Mouse (Mus musculus): Measurements from ENCODE around the gene Ctnnb1.

Ctnnb1 gene

GRCm38 (mm10) chr9:120960611-120961010, 31.6 kb downstream of the Ctnnb1 start:
- DNase-seq (ENCODE audit: extremely low spot score, low read depth, low spot score) = no peak

- DNase-seq (ENCODE audit: extremely low spot score, low read depth, low spot score) = no peak
Observed at GRCm38 (mm10) chr9:120961466-120961865, 32.5 kb downstream of the Ctnnb1 start.

DNA sequence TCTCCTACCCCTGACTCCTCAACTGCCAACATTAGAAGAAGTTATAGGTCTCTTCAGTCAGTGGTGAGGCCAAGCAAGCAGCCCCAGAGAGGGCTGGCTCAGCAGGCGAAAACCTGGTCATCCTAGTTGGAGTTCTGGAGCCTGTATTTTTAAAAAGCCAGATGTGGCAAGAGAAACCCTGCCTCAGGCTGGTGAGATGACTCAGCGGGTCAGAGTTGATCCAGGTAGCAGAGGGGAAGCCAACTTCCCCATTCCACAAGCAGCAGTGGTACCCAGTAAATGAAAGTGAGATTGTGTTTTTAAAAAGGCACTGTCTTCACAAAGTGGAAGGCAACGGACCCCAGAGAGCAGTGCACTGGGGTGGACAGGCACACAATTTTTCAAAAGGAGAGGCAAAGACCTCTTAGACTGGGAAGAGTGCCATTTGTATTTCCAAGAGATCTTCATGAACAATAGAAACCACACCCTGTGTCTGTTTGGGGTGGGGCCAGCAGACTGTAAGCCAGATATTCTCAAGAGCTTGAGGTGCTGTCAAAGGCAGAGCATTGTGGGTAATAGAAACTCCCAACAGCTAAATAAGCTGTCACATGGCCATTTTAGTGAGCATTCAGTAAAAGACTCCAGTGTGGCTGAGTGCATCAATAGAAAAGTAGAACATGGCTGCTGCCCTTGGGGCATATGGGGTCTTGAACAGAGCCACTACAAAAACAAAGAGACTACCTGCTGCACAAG, 33.1 kb downstream of the Ctnnb1 start:
- no peak for DNase-seq (ENCODE audit: extremely low spot score, low read depth, low spot score)

- DNase-seq (ENCODE audit: extremely low spot score, low read depth, low spot score) = no peak
Observed at GRCm38 (mm10) chr9:120963104-120963503, 34.1 kb downstream of the Ctnnb1 start.

DNA sequence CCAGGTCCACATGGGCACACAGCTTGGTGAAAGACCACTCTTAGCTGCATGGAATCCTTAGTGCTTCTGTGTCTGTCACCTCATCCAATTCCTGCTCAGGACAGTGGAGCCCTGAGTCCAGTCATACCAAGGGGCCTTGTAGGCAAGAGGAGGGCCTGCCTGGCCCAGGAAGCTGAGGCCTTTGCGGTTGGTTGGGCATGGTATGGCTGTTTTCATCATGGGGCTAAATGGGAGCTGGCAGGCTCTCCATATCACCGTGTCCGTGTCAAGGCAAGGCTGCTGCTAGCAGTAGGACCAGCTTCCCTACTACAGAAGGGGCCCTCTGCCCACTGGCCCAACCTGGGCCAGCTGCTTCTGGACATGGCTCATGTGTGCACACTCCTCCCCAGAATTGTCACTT, 34.7 kb downstream of the Ctnnb1 start:
- DNase-seq (ENCODE audit: extremely low spot score, low read depth, low spot score) = no peak

DNA sequence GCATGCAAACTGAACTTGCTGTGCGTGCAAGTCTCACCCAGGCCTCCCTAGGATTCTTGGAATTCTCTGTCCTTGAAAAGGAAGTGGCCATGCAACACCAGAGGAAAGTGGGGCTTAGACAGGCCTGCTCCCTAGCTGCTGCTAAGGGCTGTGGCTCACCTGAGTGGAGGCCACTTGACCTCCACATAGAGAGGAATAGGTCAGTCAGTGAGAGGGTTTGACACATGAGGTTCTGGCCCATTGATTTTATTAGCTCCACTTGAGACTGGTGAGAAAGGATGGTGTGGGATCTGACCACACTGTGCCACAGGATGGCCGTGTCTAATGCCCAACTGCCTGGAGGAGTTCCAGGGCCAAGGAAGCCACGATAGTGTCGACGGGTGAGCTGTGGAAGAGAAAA, 35.2 kb downstream of the Ctnnb1 start:
- DNase-seq (ENCODE audit: extremely low spot score, low read depth, low spot score) = no peak

- DNase-seq (ENCODE audit: extremely low spot score, low read depth, low spot score) = no peak
Observed at GRCm38 (mm10) chr9:120965007-120965406, 36.0 kb downstream of the Ctnnb1 start.

GRCm38 (mm10) chr9:120973026-120973515, 44.1 kb downstream of the Ctnnb1 start:
- no peak for DNase-seq (ENCODE audit: extremely low spot score, low read depth, low spot score)

- DNase-seq (ENCODE audit: extremely low spot score, low read depth, low spot score) = no peak
Observed at GRCm38 (mm10) chr9:120974209-120974608, 45.2 kb downstream of the Ctnnb1 start.

- no peak for DNase-seq (ENCODE audit: extremely low spot score, low read depth, low spot score)
Observed at GRCm38 (mm10) chr9:120976158-120976557, 47.1 kb downstream of the Ctnnb1 start.

GRCm38 (mm10) chr9:120976856-120977255, 47.8 kb downstream of the Ctnnb1 start:
- no peak for DNase-seq (ENCODE audit: extremely low spot score, low read depth, low spot score)

- DNase-seq (ENCODE audit: extremely low spot score, low read depth, low spot score) = no peak
Observed at GRCm38 (mm10) chr9:120981777-120982176, 52.8 kb downstream of the Ctnnb1 start.

- no peak for DNase-seq (ENCODE audit: extremely low spot score, low read depth, low spot score)
Observed at GRCm38 (mm10) chr9:120983849-120984248, 54.8 kb downstream of the Ctnnb1 start.

DNA sequence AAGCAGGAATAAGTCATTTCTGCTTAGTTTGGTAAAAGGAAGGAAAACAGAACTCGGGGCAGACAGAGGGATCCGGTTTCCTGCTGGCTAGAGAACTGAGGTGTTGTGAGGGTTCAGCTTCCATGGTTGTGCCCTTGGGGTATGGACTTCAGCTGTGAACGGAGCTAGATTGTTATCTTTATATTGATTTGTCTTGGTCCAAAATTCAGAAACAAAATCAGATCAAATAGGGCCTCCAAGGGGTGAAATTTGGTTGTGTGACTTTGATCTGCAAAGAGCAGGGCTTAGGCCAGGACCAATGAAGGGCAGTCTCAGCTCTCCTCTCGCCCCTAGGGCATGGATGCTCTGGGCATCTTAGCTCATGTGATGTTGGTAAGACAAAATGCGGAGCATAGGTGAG, 55.5 kb downstream of the Ctnnb1 start:
- no peak for DNase-seq (ENCODE audit: extremely low spot score, low read depth, low spot score)

DNA sequence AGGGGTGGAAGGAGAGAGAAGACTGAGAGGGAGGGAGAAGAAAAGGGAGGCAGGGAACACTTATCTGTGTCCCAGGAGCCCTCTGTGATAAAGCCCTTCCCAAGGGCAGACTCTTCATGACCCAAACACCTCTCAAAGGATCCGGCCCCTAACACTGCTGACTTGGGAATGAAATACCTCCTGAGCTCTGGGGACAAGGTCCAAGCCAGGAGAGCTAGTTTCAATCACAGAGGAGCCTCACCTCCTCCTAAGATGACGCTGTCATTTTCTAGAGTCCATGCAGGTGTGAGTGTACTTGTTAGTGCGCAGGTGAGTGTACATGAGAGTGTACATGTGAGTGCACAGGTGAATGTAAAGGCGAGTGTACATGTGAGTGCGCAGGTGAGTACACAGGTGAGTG, 56.0 kb downstream of the Ctnnb1 start:
- DNase-seq (ENCODE audit: extremely low spot score, low read depth, low spot score) = no peak

GRCm38 (mm10) chr9:120985524-120985923, 56.5 kb downstream of the Ctnnb1 start:
- no peak for DNase-seq (ENCODE audit: extremely low spot score, low read depth, low spot score)

DNA sequence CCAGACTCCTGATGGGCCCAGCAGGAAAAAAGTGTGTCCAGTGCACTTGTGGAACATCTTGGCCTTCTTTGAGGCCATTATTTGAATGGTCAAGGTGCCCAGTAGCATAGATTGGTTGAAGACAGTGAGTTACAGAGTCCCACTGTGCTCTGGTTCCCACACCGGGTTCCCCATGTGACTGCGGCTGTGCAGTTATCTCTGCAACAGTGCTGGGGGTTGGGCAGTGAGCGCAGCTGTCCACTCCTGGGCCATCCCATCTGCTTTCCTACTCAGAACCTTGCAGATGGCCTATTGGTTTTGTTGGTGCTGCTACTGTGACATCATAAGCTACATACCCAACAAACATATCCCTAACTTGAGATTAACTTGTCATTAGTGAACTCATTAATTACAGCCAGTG, 57.2 kb downstream of the Ctnnb1 start:
- no peak for DNase-seq (ENCODE audit: extremely low spot score, low read depth, low spot score)

- no peak for DNase-seq (ENCODE audit: extremely low spot score, low read depth, low spot score)
Observed at GRCm38 (mm10) chr9:120986994-120987393, 58.0 kb downstream of the Ctnnb1 start.

GRCm38 (mm10) chr9:120988088-120988487, 59.1 kb downstream of the Ctnnb1 start:
- no peak for DNase-seq (ENCODE audit: extremely low spot score, low read depth, low spot score)

DNA sequence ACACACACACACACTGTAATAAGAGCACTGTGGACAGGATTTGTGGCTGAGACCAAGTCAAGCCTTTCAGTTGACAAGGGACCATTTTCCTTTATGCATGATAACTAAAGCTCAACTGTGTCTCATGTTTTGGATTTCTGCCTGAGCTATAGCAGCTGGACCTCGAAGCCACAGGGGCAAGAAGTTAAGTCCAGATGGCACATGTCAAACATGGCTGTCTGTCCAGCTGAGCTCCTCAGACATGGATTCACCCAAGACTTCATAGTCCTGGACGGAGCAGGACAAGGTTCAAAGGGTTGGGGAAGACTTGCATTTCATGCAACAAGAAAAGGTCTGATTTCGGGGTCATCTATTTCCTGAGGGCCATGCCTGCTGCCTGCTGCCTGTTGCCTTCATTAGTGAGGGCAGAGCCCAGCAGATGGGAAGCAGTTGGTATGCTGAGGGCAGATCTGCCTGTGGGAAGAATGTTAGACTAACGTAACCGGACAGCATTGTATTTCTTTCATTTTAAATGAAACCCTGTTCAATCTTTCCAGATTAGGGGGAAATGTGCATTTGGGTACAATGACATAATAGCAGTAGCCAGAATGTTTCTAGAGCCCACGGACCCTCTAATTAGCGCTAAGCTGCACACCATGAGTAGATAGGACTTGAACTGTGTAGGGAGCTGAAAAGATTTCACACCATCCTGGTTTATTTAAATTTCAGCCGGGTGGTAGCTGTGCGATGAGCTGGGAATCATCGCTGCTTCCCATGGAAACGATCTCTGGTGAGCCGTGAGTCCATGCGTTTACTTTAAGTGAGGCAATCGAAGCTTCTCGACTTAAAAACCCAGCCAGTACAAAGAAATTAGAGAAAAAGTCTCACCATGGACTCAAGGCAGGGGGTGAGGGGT, 61.0 kb downstream of the Ctnnb1 start:
- no peak for DNase-seq (ENCODE audit: extremely low spot score, low read depth, low spot score)

DNA sequence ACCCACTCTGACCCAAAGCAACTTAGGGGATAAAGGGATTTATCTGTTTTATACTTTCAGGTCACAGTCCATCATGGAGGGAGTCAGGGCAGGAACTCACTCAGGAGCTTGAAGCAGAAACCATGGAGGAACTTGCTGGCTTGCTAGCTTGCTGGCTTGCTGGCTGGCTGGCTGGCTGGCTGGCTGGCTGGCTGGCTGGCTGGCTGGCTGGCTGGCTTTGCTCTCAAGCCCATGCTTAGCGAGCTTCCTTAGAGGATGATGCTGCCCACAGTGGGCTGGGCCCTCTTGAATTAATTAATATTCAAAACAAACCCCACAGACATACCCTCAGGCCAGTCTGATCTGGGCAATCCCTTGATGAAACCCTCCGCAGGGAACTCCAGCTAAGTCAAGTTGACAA, 62.8 kb downstream of the Ctnnb1 start:
- no peak for DNase-seq (ENCODE audit: extremely low spot score, low read depth, low spot score)

DNA sequence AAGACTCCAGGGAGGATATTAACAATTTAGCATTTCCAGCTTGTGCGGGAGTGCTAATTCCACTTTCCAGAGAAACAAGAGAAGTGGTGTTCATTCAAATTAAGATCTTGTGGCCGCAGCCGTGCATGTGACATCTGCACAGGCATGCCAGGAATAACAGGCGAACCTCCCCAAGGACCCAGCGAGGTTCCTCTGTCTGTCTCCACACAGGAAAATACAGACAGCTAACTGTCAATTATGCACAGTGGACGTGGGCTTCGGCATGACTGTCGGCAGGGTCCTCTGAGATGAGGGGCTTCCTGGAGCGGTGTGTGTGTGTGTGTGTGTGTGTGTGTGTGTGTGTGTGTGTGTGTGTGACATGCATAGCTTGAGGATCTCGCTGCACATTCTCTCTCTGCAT, 64.0 kb downstream of the Ctnnb1 start:
- no peak for DNase-seq (ENCODE audit: extremely low spot score, low read depth, low spot score)

All from hindlimb bud, embryonic 11.5 days (tissue).